Comparison of ENCODE assay signal across 23 mouse cellular contexts in genomic region chr5:96847986-96848385, GRCm38 (mm10). TPM values are rescaled to one million over a fixed set of nuclear protein-coding genes. Genes with fewer than 3 reads are reported as not detected.
DNase-seq lines count a peak whose midpoint lies in the region; ATAC-seq and TF ChIP-seq lines count a peak whose summit lies in the region.
"Had no signal": no experiment of that assay in that cellular context is flagged by ENCODE, and none has a peak within 500 bp of the region (broad histone marks: within the 10 kb centered on the region; RNA-seq: fewer than 3 reads in every experiment).

No protein-coding gene starts in this region.

- peaks cover 20% of the 10 kb centered on the region for H3K4me1 ChIP-seq in heart, embryonic 10.5 days
- no peaks in the 10 kb centered on the region for H3K4me1 ChIP-seq in ES-Bruce4 (ENCODE audit: control insufficient read depth, insufficient read depth, low read length)
- no peaks in the 10 kb centered on the region for H3K4me1 ChIP-seq in hindbrain, embryonic 16.5 days (ENCODE audit: control insufficient read depth, insufficient read depth, low read depth, low read length)
- H3K4me1 ChIP-seq: forebrain, embryonic 10.5 days; forebrain, embryonic 15.5 days; hindbrain, embryonic 13.5 days; intestine, embryonic 15.5 days had no signal

- peaks cover 9% of the 10 kb centered on the region; the same call in 1 of the 2 replicates for H3K36me3 ChIP-seq in heart, embryonic 10.5 days
- no peaks in the 10 kb centered on the region for H3K36me3 ChIP-seq in ES-Bruce4 (ENCODE audit: control insufficient read depth, insufficient read depth, low read length, poor library complexity, severe bottlenecking)
- H3K36me3 ChIP-seq in myocyte (ENCODE audit: control insufficient read depth, insufficient read depth) = peaks cover 16% of the 10 kb centered on the region
- no peaks in the 10 kb centered on the region for H3K36me3 ChIP-seq in hindbrain, embryonic 16.5 days (ENCODE audit: control insufficient read depth, insufficient read depth, low read length)
- H3K36me3 ChIP-seq: embryonic facial prominence, embryonic 10.5 days; forebrain, embryonic 10.5 days; forebrain, embryonic 15.5 days; hindbrain, embryonic 13.5 days; intestine, embryonic 15.5 days had no signal

- no peak overlapping the region for H3ac ChIP-seq in myocyte (ENCODE audit: control insufficient read depth, insufficient read length)

- H3K9ac ChIP-seq in ES-Bruce4 (ENCODE audit: low read depth, poor library complexity, severe bottlenecking) = no peak overlapping the region
- no peak overlapping the region for H3K9ac ChIP-seq in hindbrain, embryonic 16.5 days (ENCODE audit: low read depth, low read length)
- H3K9ac ChIP-seq: forebrain, embryonic 15.5 days; heart, embryonic 15.5 days; hindbrain, embryonic 13.5 days; intestine, embryonic 15.5 days had no signal

- no peak for TF ChIP-seq CTCF in ES-Bruce4 (IDR thresholded peaks at IDR 0.05; ENCODE audit: low read depth, low read length)

- H3K4me3 ChIP-seq in heart, embryonic 10.5 days = no peak overlapping the region
- H3K4me3 ChIP-seq in ES-Bruce4 (ENCODE audit: low read depth, low read length) (no peak overlapping the region), myocyte (no peak overlapping the region)
- no peak overlapping the region for H3K4me3 ChIP-seq in hindbrain, embryonic 16.5 days (ENCODE audit: low read length)
- H3K4me3 ChIP-seq: embryonic facial prominence, embryonic 10.5 days; forebrain, embryonic 10.5 days; forebrain, embryonic 15.5 days; heart, embryonic 15.5 days; hindbrain, embryonic 13.5 days; intestine, embryonic 15.5 days had no signal

- H3K27ac ChIP-seq in heart, embryonic 10.5 days = no peak overlapping the region
- H3K27ac ChIP-seq in ES-Bruce4 (ENCODE audit: insufficient read depth, low read length) = no peak overlapping the region
- no peak overlapping the region for H3K27ac ChIP-seq in hindbrain, embryonic 16.5 days (ENCODE audit: low read depth, low read length)
- H3K27ac ChIP-seq: embryonic facial prominence, embryonic 10.5 days; forebrain, embryonic 10.5 days; forebrain, embryonic 15.5 days; heart, embryonic 15.5 days; hindbrain, embryonic 13.5 days; intestine, embryonic 15.5 days had no signal

- H3K79me2 ChIP-seq in myocyte (ENCODE audit: control insufficient read depth, insufficient read depth) = no peaks in the 10 kb centered on the region

- no peaks in the 10 kb centered on the region for H3K9me3 ChIP-seq in heart, embryonic 10.5 days
- H3K9me3 ChIP-seq in ES-Bruce4 (replicated peaks; ENCODE audit: control insufficient read depth, insufficient read depth, low read length, poor library complexity, severe bottlenecking) = no peaks in the 10 kb centered on the region
- no peaks in the 10 kb centered on the region for H3K9me3 ChIP-seq in hindbrain, embryonic 16.5 days (ENCODE audit: control insufficient read depth, low read length)
- H3K9me3 ChIP-seq: embryonic facial prominence, embryonic 10.5 days; forebrain, embryonic 10.5 days; forebrain, embryonic 15.5 days; heart, embryonic 15.5 days; hindbrain, embryonic 13.5 days; intestine, embryonic 15.5 days had no signal

- peak; percentile 80 for TF ChIP-seq EP300 in ES-Bruce4 (IDR thresholded peaks at IDR 0.05; ENCODE audit: insufficient read depth, low read depth, low read length)

- no peak overlapping the region for H3K4me2 ChIP-seq in myocyte (ENCODE audit: low read depth)
- H3K4me2 ChIP-seq in hindbrain, embryonic 16.5 days (ENCODE audit: low read length) = no peak overlapping the region
- H3K4me2 ChIP-seq: forebrain, embryonic 15.5 days; heart, embryonic 11.5 days; heart, embryonic 15.5 days; hindbrain, embryonic 13.5 days; intestine, embryonic 15.5 days had no signal

- peak; percentile 61 for DNase-seq in heart, adult 11 months
- DNase-seq in heart, embryonic 10.5 days (ENCODE audit: low spot score) = no peak
- DNase-seq in WW6 (ENCODE audit: low read depth, low spot score) = peak; percentile 50
- DNase-seq: adrenal gland, postnatal 14 days; B cell, adult 2 months; cerebellum, adult 18-20 months; cerebellum, adult 9-11 months; gastrocnemius, postnatal 36 days; heart, adult 18-20 months; heart, postnatal 14 days had no signal

- H3K27me3 ChIP-seq in heart, embryonic 10.5 days (ENCODE audit: insufficient read depth, poor library complexity, severe bottlenecking) = 0 out of 2 replicates have a peak, but pooled peaks cover 6% of the 10 kb centered on the region
- H3K27me3 ChIP-seq in ES-Bruce4 (ENCODE audit: control insufficient read depth, insufficient read depth, low read length, poor library complexity, severe bottlenecking) (no peaks in the 10 kb centered on the region), myocyte (ENCODE audit: control insufficient read depth, insufficient read depth, insufficient read length) (no peaks in the 10 kb centered on the region)
- H3K27me3 ChIP-seq in hindbrain, embryonic 16.5 days (replicated peaks; ENCODE audit: control insufficient read depth, insufficient read depth, low read length) = no peaks in the 10 kb centered on the region
- H3K27me3 ChIP-seq: forebrain, embryonic 15.5 days; heart, embryonic 15.5 days; hindbrain, embryonic 13.5 days; intestine, embryonic 15.5 days had no signal

- ATAC-seq in erythroid progenitor cell, adult 5-6 weeks (replicated peaks; ENCODE audit: low FRiP score, poor library complexity, severe bottlenecking) = no peak
- ATAC-seq in hindbrain, embryonic 16.5 days = no peak
- ATAC-seq: activated CD4-positive, CD25-positive, alpha-beta regulatory T cell, adult 4 months; CD4-positive, CD25-positive, alpha-beta regulatory T cell, adult 4 months; forebrain, embryonic 15.5 days; intestine, embryonic 15.5 days had no signal

- TF ChIP-seq POLR2A in ES-Bruce4 (IDR thresholded peaks at IDR 0.05; ENCODE audit: insufficient read depth, low read length) (no peak), myocyte (IDR thresholded peaks at IDR 0.05; ENCODE audit: insufficient read length, low read depth) (no peak)

TF ChIP-seq in myocyte, 11 proteins besides CTCF, POLR2A, EP300 and RAD21:
- no peak for TF ChIP-seq TCF12 (IDR thresholded peaks at IDR 0.05; ENCODE audit: insufficient read depth, poor library complexity, severe bottlenecking)
- peak; percentile 53 for TF ChIP-seq POLR2AphosphoS2 (IDR thresholded peaks at IDR 0.05; ENCODE audit: insufficient read length, low read depth)

RNA-seq across cellular contexts. Expression of gene Anxa3, which starts 54.8 kb away (rescaled TPM):
- 57.5 and 57.7 TPM in 2 replicates for polyA plus RNA-seq in heart, embryonic 10.5 days (2016; fragmentation: Nextera tagmentation; extraction: Ambion mirVana)
- 117 and 129 TPM in 2 replicates for polyA plus RNA-seq in ES-Bruce4 (2011; ENCODE audit: insufficient read depth, insufficient read length, low read depth, missing spikeins)
- polyA plus RNA-seq in myocyte (2012; fragmentation: generic; extraction: Trizol) = 93.3 TPM
- 31.9 and 90.1 TPM in 2 replicates for total RNA-seq in erythroid progenitor cell, adult 5-6 weeks (2015; ENCODE audit: low replicate concordance)
- total RNA-seq in erythroid progenitor cell, adult 5-6 weeks (2017; ENCODE audit: low replicate concordance) = 30.9 and 46.4 TPM in 2 replicates
- 30.2 and 30.4 TPM in 2 replicates for polyA plus RNA-seq in hindbrain, embryonic 16.5 days (2015; fragmentation: Nextera tagmentation; extraction: Ambion mirVana)
